Mouse (Mus musculus) spleen, adult 2 months (tissue): ENCODE results near the gene Bhlhb9. TPM values are rescaled to one million over a fixed set of nuclear protein-coding genes. Genes with fewer than 3 reads are reported as not detected.
"Not testable (repeated sequence)": the region's sequence is repeated elsewhere in the genome, so short reads cannot be mapped to it uniquely, and the experiment has no call there.

Experiments
- DNase-seq, 2 experiments: peaks; one replicate each; pipeline versions ENCODE4 v3.0.0 to v3.0.0-alpha.2; 2012 to 2021; ENCODE audit warnings: low spot score in 2 of 2, low read depth in 1 of 2
- H3K27ac ChIP-seq: fragments of 200-500 bp; 2 replicates; pipeline ENCODE4 v1.5.1; 2012; ENCODE audit warnings: low read length, inconsistent platforms; ENCODE audit not compliant: insufficient read depth
- H3K27me3 ChIP-seq: fragments of 200-500 bp; 2 replicates; pipeline ENCODE4 v1.6.1; 2012; ENCODE audit warnings: mild to moderate bottlenecking, moderate library complexity, low read length, inconsistent platforms; ENCODE audit not compliant: control insufficient read depth, insufficient read depth
- H3K36me3 ChIP-seq: fragments of 200-500 bp; 2 replicates; pipeline ENCODE4 v1.6.1; 2012; ENCODE audit warnings: mild to moderate bottlenecking, low read length, inconsistent platforms; ENCODE audit not compliant: control insufficient read depth, insufficient read depth
- H3K4me1 ChIP-seq: fragments of 200-500 bp; 2 replicates; pipeline ENCODE4 v1.6.1; 2011; ENCODE audit warnings: inconsistent platforms; ENCODE audit not compliant: control insufficient read depth, insufficient read depth, insufficient read length
- H3K4me3 ChIP-seq: fragments of 200-500 bp; 2 replicates; pipeline ENCODE4 v1.5.1; 2011; ENCODE audit warnings: mild to moderate bottlenecking, inconsistent platforms; ENCODE audit not compliant: insufficient read depth, insufficient read length; ENCODE audit errors: extremely low read depth
- CTCF ChIP-seq: fragments of 200-500 bp; IDR thresholded peaks from 2 replicates; pipeline ENCODE4 v1.5.1; 2011; ENCODE audit warnings: mild to moderate bottlenecking, inconsistent platforms; ENCODE audit not compliant: insufficient read depth, insufficient read length, insufficient replicate concordance; ENCODE audit errors: extremely low read depth
- POLR2A ChIP-seq: fragments of 200-500 bp; IDR thresholded peaks from 2 replicates; pipeline ENCODE4 v1.6.1; 2011; ENCODE audit warnings: low read depth, low read length, inconsistent platforms
- WGBS: fragments of 180-500 bp; shearing (Covaris S2); methylation state at CpG from one replicate; pipeline ENCODE4 v1.1.7; 2018; 5-methylcytosine and 5-hydroxymethylcytosine counted together
- polyA plus RNA-seq: library from polyadenylated mRNA; depleted of rRNA; stranded (reverse); fragments of >200 nt; gene quantifications from 2 replicates; pipeline ENCODE4 v1.2.3, GENCODE M21; 2012; rRNA removed

Gene Bhlhb9
- 1.4 TPM in 2 replicates for polyA plus RNA-seq

DNA sequence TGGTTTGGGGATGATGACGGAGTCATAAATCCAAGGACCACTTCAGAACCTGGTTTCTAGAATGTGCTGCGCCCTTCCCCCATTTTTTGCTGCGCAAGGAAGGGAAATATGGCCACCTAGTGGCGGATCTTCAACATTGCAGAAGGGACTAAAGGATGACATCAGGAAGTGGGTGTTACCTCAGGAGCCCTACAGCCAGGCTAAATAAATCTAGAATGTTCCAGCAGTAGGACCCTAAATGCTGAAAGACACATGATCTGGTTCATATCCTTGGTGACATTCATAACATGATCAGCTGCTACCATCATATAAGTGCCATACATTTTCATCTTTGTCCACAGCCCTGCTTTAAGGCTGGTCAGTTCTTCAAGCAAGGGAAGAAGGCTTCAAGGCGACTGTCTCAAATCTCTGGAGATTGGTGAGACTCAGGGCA lies at the start of gene Bhlhb9:
Bhlhb9 (plus strand) TSS at position 383 of the 433 bp plus-strand sequence.
- H3K4me1 ChIP-seq, H3K36me3 ChIP-seq, H3K27me3 ChIP-seq, H3K27ac ChIP-seq: not testable (repeated sequence)
- WGBS = 34% methylated on average over 5 of the region's 5 CpGs
- peak within 1 kb of the TSS; percentile 52; the same call in 1 of the 2 replicates for H3K4me3 ChIP-seq
- peak; percentile 30 to 38 for DNase-seq

DNA sequence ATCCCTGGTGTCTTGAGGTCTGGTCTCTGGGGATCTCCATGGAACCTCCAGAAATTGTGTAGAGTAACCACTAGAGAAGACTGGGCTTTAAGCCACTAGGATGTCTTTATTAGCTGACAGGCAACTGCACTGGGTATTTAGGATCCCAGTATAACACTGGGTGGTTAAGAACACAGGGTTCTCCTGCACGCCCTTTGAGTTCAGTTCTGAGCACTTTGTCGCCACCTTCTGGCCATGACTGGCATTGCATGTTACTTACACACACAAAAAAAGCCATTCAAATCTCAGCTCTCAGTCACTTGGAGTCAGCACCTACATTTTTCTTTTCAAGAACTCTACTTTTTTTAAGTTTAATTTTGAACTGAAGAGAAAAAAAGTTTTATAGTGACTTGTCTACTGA lies 44.6 kb upstream of the Bhlhb9 start:
- no peaks in the 10 kb centered on the region for H3K27me3 ChIP-seq
- no peak overlapping the region for H3K27ac ChIP-seq
- H3K36me3 ChIP-seq = peaks cover 2% of the 10 kb centered on the region
- DNase-seq = peak; percentile 27 to 59
- TF ChIP-seq POLR2A = no peak
- peak; percentile 49; the same call in 1 of the 2 replicates for TF ChIP-seq CTCF
- no peaks in the 10 kb centered on the region for H3K4me1 ChIP-seq
- WGBS = 0% methylated on average over 2 of the region's 2 CpGs
- H3K4me3 ChIP-seq = no peak overlapping the region

DNA sequence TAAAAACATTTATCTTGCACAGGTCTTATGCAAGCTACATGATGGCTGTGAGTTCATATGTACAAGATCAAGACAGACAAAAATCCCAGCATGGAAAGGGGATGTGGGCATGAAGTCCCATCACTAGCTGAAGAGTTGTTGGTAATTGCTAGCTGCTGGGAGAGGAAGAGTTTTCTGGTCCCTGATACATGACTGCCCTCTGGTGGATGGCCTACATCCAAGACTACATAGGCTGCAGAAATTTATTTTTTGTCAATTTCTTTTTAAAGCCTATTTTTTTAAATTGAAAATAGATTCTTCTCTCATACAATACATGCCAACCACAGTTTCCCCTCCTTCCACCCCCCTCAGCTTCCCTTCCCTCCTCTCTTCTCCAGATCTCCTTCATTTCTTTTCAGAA lies 35.7 kb upstream of the Bhlhb9 start:
- no peak overlapping the region for H3K27ac ChIP-seq
- TF ChIP-seq POLR2A (no peak), CTCF (no peak)
- no peak for DNase-seq
- 0 out of 2 replicates have a peak, but pooled peaks cover 1% of the 10 kb centered on the region for H3K36me3 ChIP-seq
- H3K27me3 ChIP-seq = no peaks in the 10 kb centered on the region
- no peaks in the 10 kb centered on the region for H3K4me1 ChIP-seq
- H3K4me3 ChIP-seq = no peak overlapping the region

DNA sequence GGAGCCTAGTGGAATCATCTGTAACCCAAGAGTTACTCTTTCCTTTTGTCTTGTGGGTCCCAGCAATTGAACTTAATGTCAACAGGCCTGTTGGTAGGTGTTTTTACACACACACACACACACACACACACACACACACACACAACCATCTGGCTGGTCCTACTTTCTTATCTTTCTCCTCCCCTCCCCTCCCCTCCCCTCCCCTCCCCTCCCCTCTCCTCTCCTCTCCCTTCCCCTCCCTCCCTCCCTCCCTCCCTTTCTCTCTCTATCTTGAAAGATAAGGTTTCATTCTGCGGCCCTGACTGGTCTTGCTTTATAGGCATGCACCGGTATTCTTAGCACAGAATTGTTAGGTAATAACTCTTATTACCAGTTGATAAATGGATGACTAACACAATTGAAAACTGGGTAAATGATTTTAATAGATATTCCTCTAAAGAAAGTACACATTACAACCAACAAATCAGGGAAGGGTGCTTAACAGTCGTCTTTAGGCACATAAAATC lies 29.3 kb upstream of the Bhlhb9 start:
- 79% methylated on average over 3 of the region's 3 CpGs for WGBS
- Histone ChIP-seq H3K27ac (no peak overlapping the region), H3K4me3 (no peak overlapping the region), H3K27me3 (no peaks in the 10 kb centered on the region), H3K4me1 (no peaks in the 10 kb centered on the region), H3K36me3 (no peaks in the 10 kb centered on the region; the same call in 1 of the 2 replicates)
- no peak for TF ChIP-seq CTCF
- TF ChIP-seq POLR2A = no peak
- DNase-seq = no peak

DNA sequence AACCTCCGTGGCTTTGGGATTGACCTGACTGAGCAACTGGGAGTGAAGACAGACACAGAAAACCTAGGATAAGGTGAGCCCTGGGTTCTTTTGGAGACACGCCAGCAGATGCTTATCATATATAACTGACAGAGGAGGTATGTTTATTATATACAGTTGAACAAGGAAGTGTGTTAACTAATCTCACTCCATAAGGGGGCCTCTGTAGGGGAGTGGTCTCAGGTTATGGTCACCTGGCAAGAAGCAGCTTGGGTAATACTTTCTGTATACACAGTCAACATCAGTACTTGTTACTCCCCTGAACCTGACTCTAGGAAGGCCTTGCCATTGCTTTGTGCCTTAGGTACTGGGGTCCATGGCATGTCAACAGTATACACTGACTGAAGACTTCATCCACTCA lies 28.8 kb upstream of the Bhlhb9 start:
- WGBS = 89% methylated on average over 2 of the region's 2 CpGs
- Histone ChIP-seq H3K4me3 (no peak overlapping the region), H3K36me3 (no peaks in the 10 kb centered on the region; the same call in 1 of the 2 replicates), H3K27me3 (no peaks in the 10 kb centered on the region), H3K4me1 (no peaks in the 10 kb centered on the region), H3K27ac (no peak overlapping the region)
- no peak for DNase-seq
- no peak for TF ChIP-seq CTCF
- TF ChIP-seq POLR2A = no peak

DNA sequence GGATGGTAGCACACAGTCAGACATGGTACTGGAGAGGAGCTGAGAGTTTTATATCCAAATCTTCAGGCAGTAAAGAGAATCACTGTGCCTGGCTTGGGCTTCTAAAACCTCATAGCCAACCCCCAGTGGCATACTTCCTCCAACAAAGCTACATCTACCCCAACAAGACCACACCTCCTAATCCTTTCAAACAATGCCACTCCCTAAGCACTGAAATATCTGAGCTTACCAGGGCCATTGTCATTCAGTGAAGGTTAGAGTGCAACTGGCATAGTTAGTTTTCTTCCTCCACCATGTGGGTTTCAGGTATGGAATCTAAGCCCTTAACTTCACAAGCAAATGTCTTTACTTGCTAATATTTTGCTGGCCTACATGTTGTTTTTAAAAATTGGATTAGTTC lies 5.9 kb upstream of the Bhlhb9 start:
- H3K36me3 ChIP-seq = no peaks in the 10 kb centered on the region
- no peak for DNase-seq
- TF ChIP-seq POLR2A (no peak), CTCF (no peak)
- H3K27me3 ChIP-seq = no peaks in the 10 kb centered on the region
- H3K4me1 ChIP-seq = no peaks in the 10 kb centered on the region
- no peak overlapping the region for H3K27ac ChIP-seq
- no peak overlapping the region for H3K4me3 ChIP-seq

DNA sequence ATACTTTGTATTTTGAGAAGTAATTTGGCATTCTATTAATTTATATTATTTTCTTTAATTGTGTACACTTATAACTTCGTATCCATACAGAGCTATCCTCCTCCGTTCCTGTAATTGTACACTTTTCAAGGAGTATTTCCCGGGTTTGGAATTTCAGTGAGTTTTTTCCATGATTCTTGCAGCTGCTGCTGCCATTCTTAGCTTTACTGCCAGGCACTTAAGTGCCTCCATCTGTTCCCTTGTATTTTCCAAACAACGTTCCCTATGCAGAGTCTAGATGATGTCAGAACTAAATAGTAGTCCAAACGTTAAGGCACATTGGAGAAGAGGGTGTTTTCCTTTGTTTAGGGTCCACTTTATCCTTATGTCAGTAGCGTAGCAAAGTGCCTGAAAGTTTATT lies 5.1 kb upstream of the Bhlhb9 start:
- Histone ChIP-seq H3K27me3 (no peaks in the 10 kb centered on the region), H3K4me1 (no peaks in the 10 kb centered on the region), H3K4me3 (no peak overlapping the region), H3K36me3 (no peaks in the 10 kb centered on the region), H3K27ac (no peak overlapping the region)
- DNase-seq = no peak
- 83% methylated on average over 6 of the region's 6 CpGs for WGBS
- no peak for TF ChIP-seq CTCF
- TF ChIP-seq POLR2A = no peak

DNA sequence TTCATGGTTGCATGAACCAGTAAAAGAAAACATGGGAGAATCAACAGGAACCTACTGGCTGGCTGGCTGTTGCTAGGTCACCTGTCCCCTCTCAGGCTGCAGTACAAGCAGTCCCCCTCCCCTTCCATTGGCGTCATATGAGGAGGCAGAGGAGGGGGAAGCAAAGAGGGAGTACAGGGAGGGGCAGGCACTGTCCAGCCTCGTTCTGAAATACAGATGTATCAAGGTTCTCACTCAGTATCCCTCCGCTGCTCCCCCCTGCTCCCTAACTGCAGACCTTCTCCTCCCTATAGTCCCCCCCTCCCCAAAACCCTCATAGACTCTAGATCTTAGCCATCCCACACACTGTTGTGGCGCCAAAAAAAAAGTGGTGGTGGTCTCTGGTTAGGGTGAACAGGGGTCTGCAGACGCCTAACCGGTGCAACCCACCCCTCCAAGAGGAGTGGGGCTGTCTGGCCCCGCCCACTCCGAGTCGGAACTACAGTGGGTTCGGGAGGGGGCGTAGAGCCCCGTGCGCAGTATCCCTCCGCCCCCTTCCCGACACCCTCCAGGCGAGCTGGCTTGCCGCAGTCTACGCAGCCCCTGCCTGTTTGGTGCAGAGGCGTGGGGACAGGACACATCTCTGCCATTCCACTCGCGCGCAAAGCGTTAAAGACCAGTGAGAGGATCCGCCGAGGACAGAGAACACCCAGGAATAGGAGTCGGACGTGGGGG lies 1.6 kb upstream of the Bhlhb9 start:
- H3K4me3 ChIP-seq = peak overlapping the region; percentile 52
- not testable (repeated sequence) for H3K27ac ChIP-seq, H3K4me1 ChIP-seq, H3K36me3 ChIP-seq, H3K27me3 ChIP-seq
- WGBS = 22% methylated on average over 27 of the region's 27 CpGs
- peak in 1 of 2 experiments; percentile 13 for DNase-seq

DNA sequence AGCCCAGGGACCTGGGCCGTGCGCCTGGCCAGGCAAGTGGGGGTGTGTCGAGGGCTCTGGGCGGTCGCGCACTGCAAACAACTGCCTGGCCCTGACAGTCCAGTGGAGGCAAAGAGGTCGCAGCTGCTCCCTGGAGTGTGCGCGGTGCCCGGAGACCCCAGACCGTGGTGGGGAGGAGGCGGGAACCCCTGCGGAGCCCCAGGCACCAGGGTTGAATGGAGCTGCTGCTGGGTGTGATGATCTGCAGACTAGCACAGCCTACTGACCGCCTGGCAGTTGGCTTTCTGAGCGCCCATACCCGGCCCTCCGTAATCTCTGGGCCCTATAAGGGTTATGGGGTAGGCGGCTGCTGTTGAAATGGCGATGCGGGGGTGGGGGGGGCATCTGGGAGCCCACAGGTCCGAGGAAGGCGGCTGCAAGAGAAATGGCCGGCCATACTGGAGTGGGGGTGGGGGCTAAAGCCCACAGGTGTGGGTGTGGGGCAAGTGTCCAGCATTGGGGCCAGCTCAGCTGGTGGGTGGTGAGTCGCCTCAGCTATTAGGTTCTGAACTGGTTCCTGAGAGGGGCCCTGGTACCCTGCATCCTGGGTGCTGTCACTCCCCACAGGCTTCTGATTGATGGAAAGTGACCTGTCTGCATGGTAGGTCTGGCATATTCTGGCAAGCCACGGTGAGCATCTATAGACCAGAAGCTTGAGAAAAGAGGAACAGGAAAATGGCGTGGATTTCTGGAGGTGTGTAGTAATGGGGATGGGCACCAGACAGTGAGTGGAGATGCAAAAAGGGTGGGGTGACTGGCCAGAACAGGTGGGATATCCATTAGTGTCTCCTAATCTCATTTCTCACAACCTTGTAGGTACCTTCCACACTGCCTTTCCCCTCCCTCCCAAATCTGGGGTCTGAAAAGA lies 836 bp upstream of the Bhlhb9 start:
- H3K27ac ChIP-seq, DNase-seq, H3K4me1 ChIP-seq, H3K36me3 ChIP-seq, H3K27me3 ChIP-seq: not testable (repeated sequence)
- peak overlapping the region; percentile 52 for H3K4me3 ChIP-seq
- WGBS = 33% methylated on average over 25 of the region's 26 CpGs
